Mouse (Mus musculus): ENCODE measurements at regions not wholly inside any gene's neighbourhood (a gene's known extent, or its start where the extent isn't known, plus 50 kb on each side); places are given as distances from the start of the nearest gene placed in this dataset.

DNA sequence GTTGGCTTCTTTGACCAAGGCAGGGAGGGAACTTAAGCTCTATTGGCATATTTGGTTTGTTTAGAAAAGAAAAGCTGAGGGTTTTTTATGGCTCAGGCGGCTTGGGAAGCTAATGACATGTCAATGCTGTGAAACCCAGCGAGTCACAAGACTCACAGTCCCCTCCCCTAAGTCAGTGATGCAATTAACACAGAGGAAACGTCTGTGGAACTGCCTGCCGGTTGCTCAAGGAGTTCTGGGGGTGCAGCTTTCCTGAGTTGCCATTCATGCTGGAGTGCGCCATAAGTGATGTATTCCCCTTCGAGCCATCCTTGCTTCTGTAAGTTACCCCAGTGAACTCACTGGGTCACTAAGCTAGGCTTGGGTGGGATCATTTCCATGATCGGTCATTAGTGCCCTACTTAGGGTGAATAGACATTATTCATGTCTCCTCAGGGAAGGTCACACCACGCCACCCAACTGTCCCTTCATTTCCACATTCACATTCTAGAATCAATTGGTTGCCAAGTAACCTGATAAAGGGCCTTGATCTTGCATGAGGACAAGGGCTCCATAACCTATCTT lies 72.4 kb upstream of the Hk2 start:
- no peak for TF ChIP-seq CTCF (IDR thresholded peaks at IDR 0.05; ENCODE audit: extremely low read depth, insufficient read length, insufficient replicate concordance, low read depth, low read length)
- TF ChIP-seq POLR2A (IDR thresholded peaks at IDR 0.05; ENCODE audit: low read depth, low read length): no peak

Measured in small intestine, adult 2 months (tissue).